Comparison of ENCODE assay signal across 15 mouse cellular contexts in the genomic region with DNA sequence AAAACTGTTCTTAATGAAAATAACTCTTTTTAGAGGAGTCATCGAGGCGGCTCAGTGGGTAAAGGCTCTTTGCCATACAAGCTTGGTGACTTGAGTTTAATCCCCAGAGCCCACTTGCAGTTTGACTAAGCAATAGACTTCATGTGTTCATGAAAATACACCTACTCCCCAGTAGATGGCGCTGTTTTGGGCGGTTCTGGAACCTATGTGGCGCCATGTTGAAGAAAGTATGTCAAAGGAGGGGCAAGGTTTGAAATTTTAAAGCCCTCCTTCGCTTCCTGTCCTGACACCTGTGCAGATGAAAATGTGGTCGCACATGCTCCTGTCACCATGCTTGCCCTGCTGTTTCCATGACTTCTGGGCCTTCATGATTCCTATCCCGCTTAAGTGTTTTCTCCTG. TPM values are rescaled to one million over a fixed set of nuclear protein-coding genes. Genes with fewer than 3 reads are reported as not detected.
DNase-seq lines count a peak whose midpoint lies in the region; ATAC-seq and TF ChIP-seq lines count a peak whose summit lies in the region.
"Had no signal": no experiment of that assay in that cellular context is flagged by ENCODE, and none has a peak within 500 bp of the region (broad histone marks: within the 10 kb centered on the region; RNA-seq: fewer than 3 reads in every experiment).

No protein-coding gene starts in this region.

- TF ChIP-seq EP300 in heart, adult 2 months (IDR thresholded peaks at IDR 0.05; ENCODE audit: insufficient read depth, low read depth, low read length) = no peak

- in situ Hi-C loops in Patski (cut with MboI; ENCODE audit: low pct_unique_long_range_greater_than_20kb) = no loop called here

- no peak overlapping the region for H3K4me2 ChIP-seq in heart, embryonic 11.5 days
- H3K4me2 ChIP-seq in midbrain, postnatal 0 days (ENCODE audit: low read depth, low read length, poor library complexity, severe bottlenecking) = no peak overlapping the region
- no peak overlapping the region for H3K4me2 ChIP-seq in midbrain, embryonic 15.5 days
- H3K4me2 ChIP-seq: forebrain, embryonic 12.5 days; limb, embryonic 13.5 days; neural tube, embryonic 13.5 days had no signal

- no peaks in the 10 kb centered on the region for H3K79me2 ChIP-seq in heart, adult 2 months (replicated peaks; ENCODE audit: control insufficient read depth, insufficient read depth, low read length)

- intact Hi-C loops in heart, adult 2 months (cut with DNase I) = no loop called here

- TF ChIP-seq POLR2A in heart, adult 2 months (IDR thresholded peaks at IDR 0.05; ENCODE audit: insufficient read depth, low read depth, low read length) = no peak
- no peak for TF ChIP-seq POLR2A in small intestine, adult 2 months (IDR thresholded peaks at IDR 0.05; ENCODE audit: low read depth, low read length)

- no peaks in the 10 kb centered on the region for H3K36me3 ChIP-seq in heart, adult 2 months (ENCODE audit: control insufficient read depth, insufficient read depth, low read length)
- no peaks in the 10 kb centered on the region for H3K36me3 ChIP-seq in heart, embryonic 11.5 days (ENCODE audit: control insufficient read depth, insufficient read depth, low read length)
- H3K36me3 ChIP-seq in midbrain, postnatal 0 days (ENCODE audit: insufficient read depth, low read length) = no peaks in the 10 kb centered on the region
- H3K36me3 ChIP-seq in midbrain, embryonic 15.5 days (replicated peaks) = no peaks in the 10 kb centered on the region
- H3K36me3 ChIP-seq in small intestine, adult 2 months (ENCODE audit: control insufficient read depth, insufficient read depth, low read length) = no peaks in the 10 kb centered on the region
- H3K36me3 ChIP-seq: forebrain, embryonic 12.5 days; limb, embryonic 13.5 days; neural tube, embryonic 13.5 days had no signal

- no peak for ATAC-seq in heart, embryonic 11.5 days (replicated peaks; ENCODE audit: insufficient number of reproducible peaks, low FRiP score, low TSS enrichment)
- ATAC-seq in midbrain, postnatal 0 days (ENCODE audit: low FRiP score) = no peak
- ATAC-seq in midbrain, embryonic 15.5 days (replicated peaks) = no peak
- no peak for ATAC-seq in Patski

- no peaks in the 10 kb centered on the region for H3K4me1 ChIP-seq in heart, adult 2 months (ENCODE audit: control insufficient read depth, insufficient read depth, low read length)
- no peaks in the 10 kb centered on the region; the same call in 1 of the 2 replicates for H3K4me1 ChIP-seq in heart, embryonic 11.5 days (ENCODE audit: control insufficient read depth, insufficient read depth, low read length)
- no peaks in the 10 kb centered on the region for H3K4me1 ChIP-seq in midbrain, postnatal 0 days (ENCODE audit: insufficient read depth, low read length)
- no peaks in the 10 kb centered on the region for H3K4me1 ChIP-seq in midbrain, embryonic 15.5 days
- peaks cover 3% of the 10 kb centered on the region; the same call in 1 of the 2 replicates for H3K4me1 ChIP-seq in small intestine, adult 2 months (ENCODE audit: control insufficient read depth, insufficient read depth, insufficient read length, low read length)
- H3K4me1 ChIP-seq: forebrain, embryonic 12.5 days; limb, embryonic 13.5 days; neural tube, embryonic 13.5 days had no signal

- no peaks in the 10 kb centered on the region for H3K9me3 ChIP-seq in heart, embryonic 11.5 days (replicated peaks; ENCODE audit: control insufficient read depth, low read length)
- H3K9me3 ChIP-seq in midbrain, postnatal 0 days (ENCODE audit: low read length) = no peaks in the 10 kb centered on the region
- H3K9me3 ChIP-seq in midbrain, embryonic 15.5 days = no peaks in the 10 kb centered on the region
- H3K9me3 ChIP-seq: forebrain, embryonic 12.5 days; limb, embryonic 13.5 days; neural tube, embryonic 13.5 days had no signal

- DNase-seq in heart, adult 2 months = no peak
- no peak for DNase-seq in midbrain, postnatal 0 days (ENCODE audit: low spot score)
- DNase-seq in Patski (ENCODE audit: low read depth, low spot score) = no peak
- no peak for DNase-seq in cerebellum, postnatal 25 days
- DNase-seq in testis, postnatal 14 days (ENCODE audit: low spot score) = no peak
- DNase-seq: cerebellum, postnatal 36 days; layer of hippocampus, adult 9-11 months had no signal

- TF ChIP-seq CTCF in heart, adult 2 months (IDR thresholded peaks at IDR 0.05) = peak; percentile 49
- TF ChIP-seq CTCF in midbrain, postnatal 0 days (IDR thresholded peaks at IDR 0.05) = peak; percentile 52
- TF ChIP-seq CTCF in Patski (IDR thresholded peaks at IDR 0.05) = peak; percentile 45
- peak; percentile 53; the same call in 1 of the 2 replicates for TF ChIP-seq CTCF in small intestine, adult 2 months (IDR thresholded peaks at IDR 0.05; ENCODE audit: extremely low read depth, insufficient read length, insufficient replicate concordance, low read depth, low read length)

- H3K27ac ChIP-seq in heart, adult 2 months = peak overlapping the region; percentile 36
- no peak overlapping the region for H3K27ac ChIP-seq in heart, embryonic 11.5 days (ENCODE audit: low read depth, low read length)
- no peak overlapping the region for H3K27ac ChIP-seq in midbrain, postnatal 0 days (ENCODE audit: low read depth, low read length)
- no peak overlapping the region for H3K27ac ChIP-seq in midbrain, embryonic 15.5 days
- no peak overlapping the region for H3K27ac ChIP-seq in small intestine, adult 2 months (ENCODE audit: insufficient read depth, low read depth, low read length)
- H3K27ac ChIP-seq: forebrain, embryonic 12.5 days; limb, embryonic 13.5 days; neural tube, embryonic 13.5 days had no signal

- H3K27me3 ChIP-seq in heart, adult 2 months (ENCODE audit: control insufficient read depth, insufficient read depth, low read length) = no peaks in the 10 kb centered on the region
- H3K27me3 ChIP-seq in heart, embryonic 11.5 days (ENCODE audit: control insufficient read depth, insufficient read depth, low read length) = no peaks in the 10 kb centered on the region
- H3K27me3 ChIP-seq in midbrain, postnatal 0 days (ENCODE audit: insufficient read depth, low read length) = no peaks in the 10 kb centered on the region
- H3K27me3 ChIP-seq in midbrain, embryonic 15.5 days (replicated peaks) = no peaks in the 10 kb centered on the region
- H3K27me3 ChIP-seq in Patski = no peaks in the 10 kb centered on the region
- H3K27me3 ChIP-seq in small intestine, adult 2 months (ENCODE audit: control insufficient read depth, insufficient read depth, low read length) = no peaks in the 10 kb centered on the region
- H3K27me3 ChIP-seq: forebrain, embryonic 12.5 days; limb, embryonic 13.5 days; neural tube, embryonic 13.5 days had no signal

- POLR2A ChIA-PET in Patski (lab: Charles Lee) = no interaction called here

- 66% methylated on average over 8 of the region's 8 CpGs for WGBS in heart, adult 2 months
- 57% methylated on average over 8 of the region's 8 CpGs for WGBS in heart, embryonic 11.5 days (ENCODE audit: insufficient replicate concordance)
- WGBS in midbrain, postnatal 0 days = 64% methylated on average over 8 of the region's 8 CpGs
- WGBS in midbrain, embryonic 15.5 days = 63% methylated on average over 8 of the region's 8 CpGs
- 70% methylated on average over 8 of the region's 8 CpGs for WGBS in small intestine, adult 2 months

- H3K4me3 ChIP-seq in heart, adult 2 months = no peak overlapping the region
- no peak overlapping the region for H3K4me3 ChIP-seq in heart, embryonic 11.5 days (ENCODE audit: low read depth, low read length)
- no peak overlapping the region for H3K4me3 ChIP-seq in midbrain, postnatal 0 days (ENCODE audit: low read depth, low read length)
- no peak overlapping the region for H3K4me3 ChIP-seq in midbrain, embryonic 15.5 days
- H3K4me3 ChIP-seq in small intestine, adult 2 months (ENCODE audit: low read depth, low read length) = no peak overlapping the region
- H3K4me3 ChIP-seq: forebrain, embryonic 12.5 days; limb, embryonic 13.5 days; neural tube, embryonic 13.5 days had no signal

- CTCF ChIA-PET in Patski (lab: Charles Lee) = no interaction called here

- H3K9ac ChIP-seq in heart, adult 2 months (ENCODE audit: low read depth, low read length) = no peak overlapping the region
- no peak overlapping the region for H3K9ac ChIP-seq in heart, embryonic 11.5 days (ENCODE audit: low read depth, low read length)
- H3K9ac ChIP-seq in midbrain, postnatal 0 days (replicated peaks; ENCODE audit: low read length, poor library complexity, severe bottlenecking) = no peak overlapping the region
- H3K9ac ChIP-seq in midbrain, embryonic 15.5 days = no peak overlapping the region
- H3K9ac ChIP-seq: forebrain, embryonic 12.5 days; limb, embryonic 13.5 days; neural tube, embryonic 13.5 days had no signal

RNA-seq across cellular contexts. Expression of gene Trim72, which starts 19.2 kb away (rescaled TPM):
- 100 to 1,000 TPM; 252 to 303 TPM for total RNA-seq in heart, adult 2 months (2021)
- polyA plus RNA-seq in heart, adult 2 months (2012; rRNA removed) = 218 and 278 TPM in 2 replicates
- 0.30 and 0.69 TPM in 2 replicates for polyA plus RNA-seq in heart, embryonic 11.5 days (2014; fragmentation: Nextera tagmentation; extraction: Ambion mirVana)
- 0.19 and 0.77 TPM in 2 replicates for total RNA-seq in midbrain, postnatal 0 days (2014; rRNA removed)
- polyA plus RNA-seq in midbrain, postnatal 0 days (2015; fragmentation: Nextera tagmentation; extraction: Ambion mirVana) = not detected in 2 replicates
- polyA plus RNA-seq in midbrain, embryonic 15.5 days (2015; fragmentation: Nextera tagmentation; extraction: Ambion mirVana) = 0.10 TPM in 1 of 2 replicates, not detected in the other
- polyA plus RNA-seq in Patski (2021) = 0.17 TPM
- 7.4 and 8.8 TPM in 2 replicates for polyA plus RNA-seq in small intestine, adult 2 months (2012; rRNA removed)
- polyA plus RNA-seq: forebrain, embryonic 12.5 days; neural tube, embryonic 13.5 days had no signal

RNA-seq across cellular contexts. Expression of gene Pycard, which starts 29.3 kb away (rescaled TPM):
- total RNA-seq in heart, adult 2 months (2021) = 1 to 10 TPM; 6.9 to 8.8 TPM
- polyA plus RNA-seq in heart, adult 2 months (2012; rRNA removed) = 28.3 and 32.8 TPM in 2 replicates
- polyA plus RNA-seq in heart, embryonic 11.5 days (2014; fragmentation: Nextera tagmentation; extraction: Ambion mirVana) = 35.6 and 37.8 TPM in 2 replicates
- total RNA-seq in midbrain, postnatal 0 days (2014; rRNA removed) = 4.3 and 6.6 TPM in 2 replicates
- polyA plus RNA-seq in midbrain, postnatal 0 days (2015; fragmentation: Nextera tagmentation; extraction: Ambion mirVana) = 7.8 and 10.8 TPM in 2 replicates
- polyA plus RNA-seq in midbrain, embryonic 15.5 days (2015; fragmentation: Nextera tagmentation; extraction: Ambion mirVana) = 6.5 and 7.9 TPM in 2 replicates
- 0.10 TPM for polyA plus RNA-seq in Patski (2021)
- 602 and 952 TPM in 2 replicates for polyA plus RNA-seq in small intestine, adult 2 months (2012; rRNA removed)

RNA-seq across cellular contexts. Expression of gene Itgam, which starts 39.5 kb away (rescaled TPM):
- total RNA-seq in heart, adult 2 months (2021) = 1 to 10 TPM; 6.7 to 7.0 TPM
- polyA plus RNA-seq in heart, adult 2 months (2012; rRNA removed) = 4.2 and 7.6 TPM in 2 replicates
- 0.29 and 0.34 TPM in 2 replicates for polyA plus RNA-seq in heart, embryonic 11.5 days (2014; fragmentation: Nextera tagmentation; extraction: Ambion mirVana)
- 2.4 and 2.6 TPM in 2 replicates for total RNA-seq in midbrain, postnatal 0 days (2014; rRNA removed)
- polyA plus RNA-seq in midbrain, postnatal 0 days (2015; fragmentation: Nextera tagmentation; extraction: Ambion mirVana) = 0.90 and 0.98 TPM in 2 replicates
- polyA plus RNA-seq in midbrain, embryonic 15.5 days (2015; fragmentation: Nextera tagmentation; extraction: Ambion mirVana) = 1.3 and 1.4 TPM in 2 replicates
- polyA plus RNA-seq in Patski (2021) = not detected
- 3.1 and 3.3 TPM in 2 replicates for polyA plus RNA-seq in small intestine, adult 2 months (2012; rRNA removed)

RNA-seq across cellular contexts. Expression of gene Gm49368, which starts 39.5 kb away (rescaled TPM):
- total RNA-seq in heart, adult 2 months (2021) = under 1 TPM in 1 of 2 experiments, not detected in 1; 0.23 TPM
- not detected in 2 replicates for polyA plus RNA-seq in heart, adult 2 months (2012; rRNA removed)
- polyA plus RNA-seq in heart, embryonic 11.5 days (2014; fragmentation: Nextera tagmentation; extraction: Ambion mirVana) = not detected in 2 replicates
- not detected in 2 replicates for total RNA-seq in midbrain, postnatal 0 days (2014; rRNA removed)
- polyA plus RNA-seq in midbrain, postnatal 0 days (2015; fragmentation: Nextera tagmentation; extraction: Ambion mirVana) = not detected in 2 replicates
- polyA plus RNA-seq in midbrain, embryonic 15.5 days (2015; fragmentation: Nextera tagmentation; extraction: Ambion mirVana) = not detected in 2 replicates
- not detected for polyA plus RNA-seq in Patski (2021)
- polyA plus RNA-seq in small intestine, adult 2 months (2012; rRNA removed) = 0.05 and 0.09 TPM in 2 replicates
- total RNA-seq: heart, adult 18-20 months; megakaryocyte-erythroid progenitor cell, adult 5-6 weeks had no signal
- polyA plus RNA-seq: forebrain, embryonic 12.5 days; limb, embryonic 13.5 days; neural tube, embryonic 13.5 days had no signal

RNA-seq across cellular contexts. Expression of gene Fus, which starts 55.7 kb away (rescaled TPM):
- 100 to 1,000 TPM; 151 to 181 TPM for total RNA-seq in heart, adult 2 months (2021)
- polyA plus RNA-seq in heart, adult 2 months (2012; rRNA removed) = 222 and 261 TPM in 2 replicates
- 33.2 and 40.3 TPM in 2 replicates for polyA plus RNA-seq in heart, embryonic 11.5 days (2014; fragmentation: Nextera tagmentation; extraction: Ambion mirVana)
- 29.3 and 41.9 TPM in 2 replicates for total RNA-seq in midbrain, postnatal 0 days (2014; rRNA removed)
- 207 and 244 TPM in 2 replicates for polyA plus RNA-seq in midbrain, postnatal 0 days (2015; fragmentation: Nextera tagmentation; extraction: Ambion mirVana)
- 380 and 381 TPM in 2 replicates for polyA plus RNA-seq in midbrain, embryonic 15.5 days (2015; fragmentation: Nextera tagmentation; extraction: Ambion mirVana)
- polyA plus RNA-seq in Patski (2021) = 469 TPM
- 90.6 and 184 TPM in 2 replicates for polyA plus RNA-seq in small intestine, adult 2 months (2012; rRNA removed)

Comparison
In these comparisons a context has a peak if more than half of its experiments do, and no peak if none do; other contexts are left out.
1. RNA of gene Trim72, which starts 19.2 kb away (polyA plus RNA-seq): 218 to 278 TPM in heart, adult 2 months; 7.4 to 8.8 TPM in small intestine, adult 2 months, 0.30 to 0.69 TPM in heart, embryonic 11.5 days, 0.17 TPM in Patski (single experiment), 0.10 TPM in midbrain, embryonic 15.5 days and not detected in midbrain, postnatal 0 days; every median in the first group is over 10 times any median in the second.
2. RNA of gene Pycard, which starts 29.3 kb away (polyA plus RNA-seq): 602 to 952 TPM in small intestine, adult 2 months; 35.6 to 37.8 TPM in heart, embryonic 11.5 days, 28.3 to 32.8 TPM in heart, adult 2 months, 7.8 to 10.8 TPM in midbrain, postnatal 0 days, 6.5 to 7.9 TPM in midbrain, embryonic 15.5 days and 0.10 TPM in Patski (single experiment); every median in the first group is over 10 times any median in the second.
3. Peak in every context shown above with its lines, with median percentiles within 50 percentile points of each other: CTCF ChIP-seq.